Mouse (Mus musculus): Measurements from ENCODE around the gene Foxn3.

DNA sequence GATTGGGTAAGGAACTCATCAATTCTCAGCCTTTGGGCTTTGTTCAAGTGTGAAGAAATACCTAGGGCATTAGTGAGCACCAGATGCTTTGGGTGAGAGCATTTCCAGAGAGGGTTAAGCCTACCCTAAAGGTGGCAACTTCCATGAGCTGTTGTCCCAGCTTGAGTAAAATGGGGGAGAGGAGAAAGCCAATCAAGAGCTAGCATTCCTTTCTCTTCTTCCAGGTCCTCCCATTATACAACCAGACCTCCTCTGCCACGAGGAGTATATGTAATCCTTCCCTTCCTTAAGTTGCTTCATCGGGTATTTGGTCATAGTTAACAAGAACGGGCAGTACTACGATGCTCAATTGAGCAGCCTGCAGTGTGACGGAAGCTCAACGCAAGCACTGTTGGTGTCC is 9.7 kb upstream of the Foxn3 start:
- no peak for TF ChIP-seq CTCF (IDR thresholded peaks at IDR 0.05; ENCODE audit: extremely low read depth, insufficient read depth, insufficient read length, insufficient replicate concordance)
- no peak for TF ChIP-seq POLR2A (IDR thresholded peaks at IDR 0.05; ENCODE audit: low read depth, low read length)

Measured in spleen, adult 2 months (tissue).